Mouse (Mus musculus) frontal cortex, adult 2 months (tissue): ENCODE data around the gene Rasgef1b. TPM values are rescaled to one million over a fixed set of nuclear protein-coding genes. Genes with fewer than 3 reads are reported as not detected.

Experiments
- DNase-seq, 2 experiments: peaks; one replicate each; pipeline ENCODE4 v3.0.0; 2022; ENCODE audit warnings: low spot score in 1 of 2; ENCODE audit errors: extremely low spot score in 1 of 2
- polyA plus RNA-seq: library from polyadenylated mRNA; depleted of rRNA; stranded (reverse); fragments of >200 nt; gene quantifications from 2 replicates; pipeline ENCODE4 v1.2.3, GENCODE M21; 2012; rRNA removed

The Rasgef1b gene
- polyA plus RNA-seq: 45.0 and 52.1 TPM in 2 replicates

- DNase-seq: peak in 1 of 2 experiments; percentile 76
Measured at GRCm38 (mm10) chr5:99728649-99729212, at the start of gene Rasgef1b. Gene Rasgef1b, minus strand, starts transcription at chr5:99729065.

GRCm38 (mm10) chr5:99775342-99775741, 46.5 kb upstream of the Rasgef1b start:
- DNase-seq: no peak

GRCm38 (mm10) chr5:99773265-99773664, 44.4 kb upstream of the Rasgef1b start:
- DNase-seq: no peak

- DNase-seq: no peak
Measured at GRCm38 (mm10) chr5:99764246-99764645, 35.4 kb upstream of the Rasgef1b start.

GRCm38 (mm10) chr5:99758859-99759258, 30.0 kb upstream of the Rasgef1b start:
- DNase-seq: no peak

GRCm38 (mm10) chr5:99753843-99754242, 25.0 kb upstream of the Rasgef1b start:
- peak; percentile 10 to 25 for DNase-seq

GRCm38 (mm10) chr5:99753368-99753767, 24.5 kb upstream of the Rasgef1b start:
- peak; percentile 29 to 69 for DNase-seq

GRCm38 (mm10) chr5:99752670-99753231, 23.9 kb upstream of the Rasgef1b start:
- no peak for DNase-seq

GRCm38 (mm10) chr5:99748417-99748816, 19.6 kb upstream of the Rasgef1b start:
- DNase-seq: no peak

- DNase-seq: no peak
Measured at GRCm38 (mm10) chr5:99746087-99746486, 17.2 kb upstream of the Rasgef1b start.

- no peak for DNase-seq
Measured at GRCm38 (mm10) chr5:99742874-99743273, 14.0 kb upstream of the Rasgef1b start.

GRCm38 (mm10) chr5:99742056-99742455, 13.2 kb upstream of the Rasgef1b start:
- no peak for DNase-seq

- DNase-seq: no peak
Measured at GRCm38 (mm10) chr5:99737937-99738727, 9.3 kb upstream of the Rasgef1b start.

GRCm38 (mm10) chr5:99729931-99730330, 1.1 kb upstream of the Rasgef1b start:
- DNase-seq: no peak

GRCm38 (mm10) chr5:99729361-99729882, 557 bp upstream of the Rasgef1b start:
- DNase-seq: peak in 1 of 2 experiments; percentile 45

GRCm38 (mm10) chr5:99728027-99728451, 826 bp downstream of the Rasgef1b start:
- peak in 1 of 2 experiments; percentile 52 for DNase-seq

- no peak for DNase-seq
Measured at GRCm38 (mm10) chr5:99723941-99724340, 4.9 kb downstream of the Rasgef1b start.

GRCm38 (mm10) chr5:99722310-99722709, 6.6 kb downstream of the Rasgef1b start:
- no peak for DNase-seq

- no peak for DNase-seq
Measured at GRCm38 (mm10) chr5:99720554-99720953, 8.3 kb downstream of the Rasgef1b start.

- no peak for DNase-seq
Measured at GRCm38 (mm10) chr5:99717917-99718316, 10.9 kb downstream of the Rasgef1b start.

GRCm38 (mm10) chr5:99715281-99715744, 13.6 kb downstream of the Rasgef1b start:
- DNase-seq: peak; percentile 70 to 82
